Mouse (Mus musculus) G1E (cell line): ENCODE data around the gene Rnf115.
"Not testable (repeated sequence)": the region's sequence is repeated elsewhere in the genome, so short reads cannot be mapped to it uniquely, and the experiment has no call there.

Experiments
- CTCF ChIP-seq: IDR thresholded peaks from 2 replicates; pipeline ENCODE4 v1.5.1; 2012; ENCODE audit warnings: low read depth, low read length, inconsistent platforms, mixed read lengths
- GATA2 ChIP-seq: IDR thresholded peaks from 2 replicates; pipeline ENCODE4 v1.6.1; 2012; ENCODE audit warnings: low read depth, low read length, inconsistent platforms, borderline replicate concordance
- POLR2AphosphoS5 ChIP-seq: IDR thresholded peaks from 2 replicates; pipeline ENCODE4 v1.6.1; 2012; ENCODE audit warnings: low read depth, low read length, inconsistent platforms; ENCODE audit not compliant: insufficient replicate concordance
- TAL1 ChIP-seq: conservative IDR thresholded peaks from 2 replicates; pipeline ENCODE4 v1.6.1; 2012; ENCODE audit warnings: low read depth, low read length, inconsistent platforms, mixed read lengths

GRCm38 (mm10) chr3:96686057-96686456 is 41.4 kb upstream of the Rnf115 start:
- TF ChIP-seq CTCF, POLR2AphosphoS5, GATA2, TAL1: not testable (repeated sequence)
